Mouse (Mus musculus): ENCODE data around the gene Gm20388. TPM values are rescaled to one million over a fixed set of nuclear protein-coding genes. Genes with fewer than 3 reads are reported as not detected.

The Gm20388 gene
- polyA plus RNA-seq, 1 experiment = 23.9 TPM

DNA sequence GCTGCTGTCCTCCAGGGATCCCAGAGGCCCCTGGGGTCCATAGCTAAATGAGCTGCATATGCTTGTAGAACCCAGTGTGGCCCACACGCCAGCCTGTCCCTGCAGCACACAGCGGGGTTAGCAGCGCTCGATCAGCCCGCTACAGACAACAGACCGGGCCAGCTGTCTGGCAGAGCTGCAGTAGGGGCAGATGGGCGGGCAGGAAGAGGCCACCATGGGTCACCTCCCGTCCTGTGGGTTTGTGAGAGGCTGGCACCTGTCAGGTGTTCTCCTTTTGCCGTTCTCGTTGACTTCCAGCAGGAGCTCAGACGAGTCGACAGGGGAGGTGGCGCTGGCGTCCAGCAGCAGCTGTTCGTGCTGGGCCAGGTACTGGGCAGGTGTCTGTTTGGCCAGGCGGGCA is 2728.0 kb downstream of the Gm20388 start:
- H3K4me3 ChIP-seq (ENCODE audit: insufficient read depth, low read length) = no peak overlapping the region
- TF ChIP-seq CTCF (IDR thresholded peaks at IDR 0.05; ENCODE audit: extremely low read depth, insufficient read depth, low read length) (no peak), POLR2A (IDR thresholded peaks at IDR 0.05; ENCODE audit: extremely low read depth, insufficient read depth, low read length) (no peak)
- H3K4me1 ChIP-seq (ENCODE audit: control insufficient read depth, insufficient read depth, low read length) = peaks cover 11% of the 10 kb centered on the region
- H3K27ac ChIP-seq (ENCODE audit: insufficient read depth, low read length) = no peak overlapping the region

DNA sequence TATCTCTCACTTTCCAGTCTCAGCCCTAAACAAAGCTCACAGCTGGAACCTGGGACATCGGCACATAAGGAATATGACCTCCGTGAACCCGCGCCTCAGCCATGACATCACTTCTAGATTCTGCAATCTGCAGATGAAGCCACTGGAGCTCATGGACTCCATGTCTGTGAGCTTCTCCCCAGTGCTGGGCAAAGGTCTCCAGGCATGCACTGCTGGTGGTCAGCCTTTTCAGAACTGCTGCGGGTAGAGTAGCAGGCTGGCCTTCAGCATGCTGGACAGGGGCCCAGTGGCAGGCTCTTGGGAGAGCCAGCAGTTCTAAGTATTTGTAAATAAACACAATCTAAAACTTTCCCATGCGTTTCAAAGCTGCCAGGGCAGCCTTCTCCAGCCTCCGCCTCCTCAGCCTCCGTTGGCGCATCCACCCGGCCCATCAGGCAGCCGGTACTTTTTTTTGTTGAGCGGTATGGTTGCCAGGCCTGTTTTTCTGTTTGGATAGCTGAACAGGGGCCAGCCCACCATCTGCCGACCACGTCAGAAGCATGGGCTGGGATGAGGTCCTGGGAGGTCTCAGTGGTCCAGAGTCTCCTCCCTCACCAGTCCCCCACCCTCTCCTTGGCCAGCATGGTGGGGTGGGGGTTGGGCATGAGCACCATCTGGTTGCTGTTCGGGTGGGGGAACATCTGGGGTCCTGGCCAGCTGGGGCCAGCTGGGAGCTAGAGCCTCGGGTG is 2729.0 kb downstream of the Gm20388 start:
- H3K4me1 ChIP-seq (ENCODE audit: control insufficient read depth, insufficient read depth, low read length) = peaks cover 11% of the 10 kb centered on the region
- H3K27ac ChIP-seq (ENCODE audit: insufficient read depth, low read length) = no peak overlapping the region
- no peak overlapping the region for H3K4me3 ChIP-seq (ENCODE audit: insufficient read depth, low read length)
- TF ChIP-seq POLR2A (IDR thresholded peaks at IDR 0.05; ENCODE audit: extremely low read depth, insufficient read depth, low read length) (no peak), CTCF (IDR thresholded peaks at IDR 0.05; ENCODE audit: extremely low read depth, insufficient read depth, low read length) (no peak)

DNA sequence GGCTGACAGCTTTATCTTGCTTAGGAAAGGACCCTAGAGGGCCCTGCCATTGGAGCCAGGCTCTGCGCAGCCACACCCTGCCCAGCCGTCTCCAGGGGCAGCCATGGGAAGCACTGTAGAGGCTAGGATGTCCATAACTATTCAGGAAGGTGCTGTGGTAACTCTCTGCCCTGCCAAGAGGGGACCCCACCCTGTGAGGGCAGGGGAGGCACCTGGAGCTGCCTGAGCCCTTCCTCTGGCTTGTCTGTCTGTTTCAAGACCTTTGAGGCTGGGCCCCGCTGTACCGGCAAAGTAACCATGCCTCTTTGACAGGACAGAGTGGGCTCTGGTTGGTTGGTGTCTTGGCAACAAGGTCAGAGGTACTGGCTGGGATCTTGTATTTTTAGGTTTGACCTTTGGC is 2730.2 kb downstream of the Gm20388 start:
- Histone ChIP-seq H3K4me3 (ENCODE audit: insufficient read depth, low read length) (no peak overlapping the region), H3K27ac (ENCODE audit: insufficient read depth, low read length) (no peak overlapping the region), H3K4me1 (ENCODE audit: control insufficient read depth, insufficient read depth, low read length) (peaks cover 11% of the 10 kb centered on the region)
- TF ChIP-seq CTCF (IDR thresholded peaks at IDR 0.05; ENCODE audit: extremely low read depth, insufficient read depth, low read length) = no peak
- no peak for TF ChIP-seq POLR2A (IDR thresholded peaks at IDR 0.05; ENCODE audit: extremely low read depth, insufficient read depth, low read length)

DNA sequence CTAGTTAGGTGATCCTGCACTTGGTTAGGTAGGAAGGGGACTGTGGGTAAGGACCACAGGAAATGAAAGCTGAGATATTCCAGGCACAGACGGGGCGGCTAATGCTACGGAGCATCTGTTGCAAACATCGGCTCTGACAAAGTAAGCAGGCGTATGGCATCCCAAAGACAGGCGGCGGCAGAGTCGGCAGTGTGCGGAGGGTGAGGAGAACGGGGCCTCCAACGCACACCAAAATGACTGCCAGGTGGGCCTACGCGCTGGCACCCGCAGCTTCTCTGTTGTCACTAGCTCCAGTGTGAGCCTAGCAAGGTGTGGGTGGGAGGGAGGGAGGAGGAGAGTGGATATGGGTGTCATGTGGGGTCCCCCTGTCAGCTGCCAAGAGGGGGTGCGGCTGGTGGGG is 2730.8 kb downstream of the Gm20388 start:
- Histone ChIP-seq H3K4me3 (ENCODE audit: insufficient read depth, low read length) (no peak overlapping the region), H3K4me1 (ENCODE audit: control insufficient read depth, insufficient read depth, low read length) (peaks cover 11% of the 10 kb centered on the region), H3K27ac (ENCODE audit: insufficient read depth, low read length) (no peak overlapping the region)
- TF ChIP-seq CTCF (IDR thresholded peaks at IDR 0.05; ENCODE audit: extremely low read depth, insufficient read depth, low read length) = peak; percentile 24; the same call in 1 of the 2 replicates
- no peak for TF ChIP-seq POLR2A (IDR thresholded peaks at IDR 0.05; ENCODE audit: extremely low read depth, insufficient read depth, low read length)

DNA sequence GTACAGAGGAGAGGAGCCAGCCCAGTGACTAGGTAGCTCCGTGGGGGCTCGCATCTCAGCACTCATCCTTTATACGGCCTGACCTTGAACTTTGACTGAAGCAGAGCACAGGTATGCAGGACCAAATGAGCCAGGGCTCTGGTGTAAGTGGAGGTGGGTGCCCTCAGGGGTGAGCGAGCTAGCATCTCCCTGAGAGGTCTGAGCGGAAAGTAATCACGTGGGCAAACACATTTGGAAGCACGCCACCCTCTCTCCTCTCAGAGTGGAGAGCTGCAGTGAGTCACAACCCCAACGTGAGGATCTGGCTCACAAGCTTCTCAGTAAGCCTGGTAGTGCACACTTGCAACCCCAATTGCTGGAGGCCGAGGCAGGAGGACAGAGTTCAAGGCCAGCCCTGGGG is 2731.4 kb downstream of the Gm20388 start:
- TF ChIP-seq POLR2A (IDR thresholded peaks at IDR 0.05; ENCODE audit: extremely low read depth, insufficient read depth, low read length) = no peak
- no peak overlapping the region for H3K27ac ChIP-seq (ENCODE audit: insufficient read depth, low read length)
- no peak overlapping the region for H3K4me3 ChIP-seq (ENCODE audit: insufficient read depth, low read length)
- H3K4me1 ChIP-seq (ENCODE audit: control insufficient read depth, insufficient read depth, low read length) = peaks cover 10% of the 10 kb centered on the region

DNA sequence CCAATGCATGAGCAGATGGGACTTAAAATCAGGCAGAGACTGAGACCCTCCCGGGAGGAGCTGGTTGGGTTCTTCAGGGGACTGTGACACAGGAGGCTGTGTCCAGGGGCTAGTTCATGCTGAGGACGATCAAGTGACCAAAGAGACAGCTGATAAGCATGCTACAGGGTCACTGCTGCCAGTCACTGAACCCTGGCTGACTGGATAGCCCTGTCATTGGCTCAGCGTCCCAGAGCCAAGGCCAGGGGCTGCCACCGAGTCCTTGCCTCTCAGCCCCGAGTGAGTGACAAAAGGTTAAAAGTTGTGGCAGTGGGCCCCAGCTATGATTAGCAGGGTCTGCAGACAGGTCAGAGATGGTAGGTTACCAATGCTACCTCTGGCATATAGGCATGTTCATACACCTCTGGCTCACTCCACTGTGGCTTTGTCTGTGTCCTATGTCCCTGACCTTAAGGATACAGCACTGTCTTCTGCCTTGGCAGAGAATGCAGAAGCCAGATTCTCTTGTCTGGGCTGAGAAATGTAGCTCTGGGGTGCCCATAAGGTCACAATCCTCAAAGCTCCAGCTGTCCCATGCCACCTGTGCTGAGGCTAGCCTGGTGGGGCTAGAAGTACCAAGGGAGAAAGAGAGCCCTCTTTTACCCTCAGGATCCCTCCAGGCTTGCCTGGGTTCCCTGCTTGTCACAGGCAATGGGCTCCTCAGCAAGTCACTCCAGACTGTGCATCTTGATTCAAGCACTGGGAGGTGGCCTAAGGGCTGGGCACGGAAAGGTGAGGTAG is 2733.7 kb downstream of the Gm20388 start:
- Histone ChIP-seq H3K27ac (ENCODE audit: insufficient read depth, low read length) (no peak overlapping the region), H3K4me1 (ENCODE audit: control insufficient read depth, insufficient read depth, low read length) (peaks cover 8% of the 10 kb centered on the region), H3K4me3 (ENCODE audit: insufficient read depth, low read length) (no peak overlapping the region)
- TF ChIP-seq CTCF (IDR thresholded peaks at IDR 0.05; ENCODE audit: extremely low read depth, insufficient read depth, low read length) = no peak

DNA sequence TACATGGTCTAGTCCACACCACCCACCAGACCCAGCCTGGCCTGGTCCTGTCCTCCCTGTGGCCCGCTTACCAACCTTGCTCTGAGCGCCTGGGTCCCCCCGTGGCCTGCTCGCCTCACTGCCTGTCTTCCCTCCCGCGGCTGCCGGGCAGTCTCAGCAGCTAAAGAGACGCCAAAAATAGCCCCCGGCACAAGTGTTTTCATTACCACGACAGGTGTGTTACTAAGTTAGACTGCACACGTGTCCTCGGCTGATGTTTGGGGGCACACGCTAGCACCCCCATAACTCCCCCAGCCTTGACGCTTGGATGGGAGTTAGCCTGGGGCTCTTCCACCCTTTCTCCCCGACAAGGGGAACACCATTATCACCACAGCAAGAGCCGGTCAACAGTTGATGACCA is 2735.7 kb downstream of the Gm20388 start:
- H3K27ac ChIP-seq (ENCODE audit: insufficient read depth, low read length) = no peak overlapping the region
- TF ChIP-seq CTCF (IDR thresholded peaks at IDR 0.05; ENCODE audit: extremely low read depth, insufficient read depth, low read length) (no peak), POLR2A (IDR thresholded peaks at IDR 0.05; ENCODE audit: extremely low read depth, insufficient read depth, low read length) (no peak)
- H3K4me1 ChIP-seq (ENCODE audit: control insufficient read depth, insufficient read depth, low read length) = peaks cover 4% of the 10 kb centered on the region; the same call in 1 of the 2 replicates
- no peak overlapping the region for H3K4me3 ChIP-seq (ENCODE audit: insufficient read depth, low read length)

DNA sequence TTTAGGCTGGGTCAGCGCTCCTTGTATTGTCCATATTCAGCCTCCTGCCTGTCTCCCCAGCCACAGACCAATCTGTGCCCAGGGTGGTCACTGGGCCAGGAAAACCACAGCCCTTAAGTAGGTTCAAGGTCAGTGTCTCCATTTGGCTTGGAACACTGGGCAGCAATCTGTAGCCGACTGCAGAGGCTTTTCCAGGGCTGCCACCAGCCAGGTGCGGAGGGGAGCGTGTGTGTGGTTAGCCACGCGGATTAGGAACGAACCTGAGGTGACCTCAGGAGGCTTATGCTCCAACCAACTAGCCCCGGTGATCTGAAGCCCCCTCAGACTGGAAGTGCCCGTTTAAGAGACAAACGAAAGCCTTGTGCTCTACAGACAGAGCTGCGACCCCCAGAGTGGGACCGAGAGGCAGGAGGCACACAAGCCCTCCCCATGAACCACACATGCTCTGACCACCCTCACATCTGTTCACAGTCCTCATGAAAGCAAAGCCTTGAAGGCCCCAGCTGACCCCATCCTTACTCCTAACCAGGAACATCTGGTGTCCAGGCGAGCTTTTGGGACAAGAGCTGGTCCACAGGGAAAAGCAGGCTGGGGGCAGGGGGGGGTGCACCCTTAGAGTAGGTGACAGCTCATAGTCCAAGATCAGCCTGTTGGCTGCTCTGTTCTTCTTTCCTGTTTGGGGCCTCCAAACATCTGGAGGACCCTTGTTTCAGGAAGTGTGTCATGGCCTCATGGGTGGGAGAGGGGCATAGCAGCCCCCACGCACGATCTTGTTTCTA is 2737.7 kb downstream of the Gm20388 start:
- TF ChIP-seq CTCF (IDR thresholded peaks at IDR 0.05; ENCODE audit: extremely low read depth, insufficient read depth, low read length) (no peak), POLR2A (IDR thresholded peaks at IDR 0.05; ENCODE audit: extremely low read depth, insufficient read depth, low read length) (no peak)
- no peak overlapping the region for H3K4me3 ChIP-seq (ENCODE audit: insufficient read depth, low read length)
- no peak overlapping the region for H3K27ac ChIP-seq (ENCODE audit: insufficient read depth, low read length)
- H3K4me1 ChIP-seq (ENCODE audit: control insufficient read depth, insufficient read depth, low read length) = no peaks in the 10 kb centered on the region

DNA sequence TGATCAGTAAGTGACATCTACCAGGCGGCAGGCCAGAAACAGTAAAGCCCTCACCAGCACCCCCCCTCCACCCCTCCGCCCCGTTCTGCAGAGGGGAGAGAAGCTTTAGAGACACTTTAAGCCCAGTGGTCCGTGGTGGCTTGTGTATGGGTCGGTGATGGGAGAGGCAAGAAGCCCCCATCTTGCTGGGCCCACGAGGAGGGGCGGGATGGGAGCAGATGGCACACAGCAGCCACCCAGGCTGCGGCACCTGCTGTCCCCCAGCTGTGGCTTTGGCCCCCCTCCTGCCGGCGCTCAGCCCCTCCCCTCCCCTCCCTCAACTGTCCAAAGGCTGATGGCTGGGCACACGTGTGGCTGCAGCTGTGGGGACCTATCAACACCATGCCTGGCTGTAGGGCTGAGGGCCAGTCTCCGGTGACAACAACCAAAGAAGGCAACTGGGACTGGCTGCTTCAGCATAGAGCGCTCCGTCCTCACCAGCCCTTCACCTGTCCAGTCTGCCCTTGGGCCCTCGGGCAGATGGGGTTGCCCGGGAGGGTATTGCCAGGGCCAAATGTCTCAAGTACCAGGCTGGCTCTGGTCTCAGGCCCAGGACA is 2740.8 kb downstream of the Gm20388 start:
- Histone ChIP-seq H3K4me3 (ENCODE audit: insufficient read depth, low read length) (no peak overlapping the region), H3K4me1 (ENCODE audit: control insufficient read depth, insufficient read depth, low read length) (0 out of 2 replicates have a peak, but pooled peaks cover 2% of the 10 kb centered on the region), H3K27ac (ENCODE audit: insufficient read depth, low read length) (no peak overlapping the region)
- TF ChIP-seq CTCF (IDR thresholded peaks at IDR 0.05; ENCODE audit: extremely low read depth, insufficient read depth, low read length) (no peak), POLR2A (IDR thresholded peaks at IDR 0.05; ENCODE audit: extremely low read depth, insufficient read depth, low read length) (no peak)

Measured in cortical plate, adult 2 months (tissue).